Mouse (Mus musculus) hindlimb bud, embryonic 11.5 days (tissue): Measurements from ENCODE around the gene Tbx1.

Experiments used
- DNase-seq: peaks from one replicate; pipeline ENCODE4 v3.0.0-alpha.2; 2012; ENCODE audit warnings: low read depth, low spot score; ENCODE audit errors: extremely low spot score

The Tbx1 gene

GRCm38 (mm10) chr16:18588738-18589055, 1.8 kb downstream of the Tbx1 start:
- DNase-seq = no peak

- DNase-seq = no peak
Observed at GRCm38 (mm10) chr16:18587847-18588737, 2.4 kb downstream of the Tbx1 start.

- DNase-seq = no peak
Observed at GRCm38 (mm10) chr16:18586906-18587546, 3.4 kb downstream of the Tbx1 start.

- DNase-seq = no peak
Observed at GRCm38 (mm10) chr16:18586076-18586905, 4.2 kb downstream of the Tbx1 start.

- DNase-seq = no peak
Observed at GRCm38 (mm10) chr16:18585676-18586075, 4.8 kb downstream of the Tbx1 start.

DNA sequence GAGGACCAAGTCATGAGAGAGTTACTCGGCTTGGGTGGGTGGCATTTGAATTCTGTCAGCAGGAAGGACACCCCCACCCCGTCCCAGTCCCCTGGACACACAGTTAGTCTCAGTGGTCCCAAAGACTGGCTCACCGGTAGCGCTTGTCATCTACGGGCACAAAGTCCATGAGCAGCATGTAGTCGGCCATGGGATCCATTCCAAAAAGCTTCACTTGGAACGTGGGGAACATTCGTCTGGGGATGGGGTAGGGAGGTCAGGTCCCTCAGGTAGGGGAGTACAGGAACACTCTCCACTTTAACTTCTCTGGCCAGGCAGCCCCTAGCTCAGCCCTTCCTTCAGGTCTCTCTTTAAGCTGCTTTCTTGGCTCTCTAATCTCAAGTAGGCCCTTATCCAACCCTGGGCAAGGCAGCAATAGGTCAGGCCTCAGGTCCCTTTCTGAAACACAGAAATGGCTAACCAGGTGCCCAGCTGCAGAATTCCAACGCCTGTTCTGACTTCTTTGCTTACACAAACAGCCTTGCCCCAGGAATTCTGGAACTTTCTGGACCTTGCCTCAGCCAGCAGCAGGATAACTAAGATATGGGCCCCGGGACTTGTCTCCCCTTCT, 5.5 kb downstream of the Tbx1 start:
- no peak for DNase-seq

GRCm38 (mm10) chr16:18583673-18584357, 6.7 kb downstream of the Tbx1 start:
- DNase-seq = no peak

DNA sequence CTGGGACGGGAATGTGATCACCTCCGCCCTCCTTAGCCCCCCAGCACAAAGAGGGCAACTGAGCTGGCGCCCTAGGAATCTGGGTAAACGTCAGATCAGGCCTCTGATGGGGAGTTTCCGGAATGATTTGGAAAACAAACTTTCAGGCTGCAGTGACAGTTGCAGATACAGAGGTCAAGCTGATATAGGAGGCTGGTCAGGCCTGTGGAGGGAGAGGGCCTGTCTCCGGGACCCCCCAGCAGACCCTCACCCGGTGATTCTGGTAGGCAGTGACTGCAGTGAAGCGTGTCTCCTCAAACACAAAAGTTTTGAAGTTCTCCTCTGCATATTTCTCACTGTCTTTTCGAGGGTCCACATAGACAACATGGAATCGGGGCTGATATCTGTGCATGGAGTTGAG, 7.3 kb downstream of the Tbx1 start:
- no peak for DNase-seq

DNA sequence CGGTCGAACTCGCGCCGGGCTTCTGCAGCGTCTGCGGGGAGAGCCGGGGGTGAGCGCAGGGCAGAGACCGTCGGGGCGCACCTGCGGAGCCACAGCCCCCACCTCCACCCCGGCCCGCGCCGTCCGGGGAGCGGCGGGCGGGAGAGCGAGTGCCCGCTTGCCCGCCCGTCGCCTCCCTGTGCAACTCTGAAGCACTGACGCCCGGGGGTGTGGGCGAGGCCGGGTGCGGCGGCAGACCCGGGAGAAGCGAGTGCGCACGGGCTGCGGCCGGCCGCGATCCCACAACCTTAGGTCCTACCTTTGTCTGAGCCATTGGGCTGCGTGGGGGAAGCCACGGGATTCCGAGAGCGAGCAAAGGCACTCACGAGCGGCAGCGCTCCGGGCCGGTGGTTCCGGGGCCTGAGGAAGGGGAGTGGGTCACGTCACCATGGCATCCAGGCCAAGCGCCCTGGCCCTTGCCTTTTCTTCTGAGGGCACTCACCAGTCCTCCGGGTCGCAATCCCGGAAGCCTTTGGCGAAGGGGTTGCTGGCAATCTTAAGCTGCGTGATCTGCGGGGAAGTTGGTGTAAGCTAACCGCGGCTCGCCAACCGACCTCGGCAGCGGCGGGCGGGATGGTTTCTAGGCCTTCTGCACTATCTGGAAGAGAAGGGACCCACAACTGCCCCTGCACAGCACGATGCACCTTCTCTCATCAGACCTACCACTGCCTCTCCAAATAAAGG, 7.9 kb downstream of the Tbx1 start:
- DNase-seq = no peak

GRCm38 (mm10) chr16:18581623-18582205, 8.8 kb downstream of the Tbx1 start:
- DNase-seq = no peak

DNA sequence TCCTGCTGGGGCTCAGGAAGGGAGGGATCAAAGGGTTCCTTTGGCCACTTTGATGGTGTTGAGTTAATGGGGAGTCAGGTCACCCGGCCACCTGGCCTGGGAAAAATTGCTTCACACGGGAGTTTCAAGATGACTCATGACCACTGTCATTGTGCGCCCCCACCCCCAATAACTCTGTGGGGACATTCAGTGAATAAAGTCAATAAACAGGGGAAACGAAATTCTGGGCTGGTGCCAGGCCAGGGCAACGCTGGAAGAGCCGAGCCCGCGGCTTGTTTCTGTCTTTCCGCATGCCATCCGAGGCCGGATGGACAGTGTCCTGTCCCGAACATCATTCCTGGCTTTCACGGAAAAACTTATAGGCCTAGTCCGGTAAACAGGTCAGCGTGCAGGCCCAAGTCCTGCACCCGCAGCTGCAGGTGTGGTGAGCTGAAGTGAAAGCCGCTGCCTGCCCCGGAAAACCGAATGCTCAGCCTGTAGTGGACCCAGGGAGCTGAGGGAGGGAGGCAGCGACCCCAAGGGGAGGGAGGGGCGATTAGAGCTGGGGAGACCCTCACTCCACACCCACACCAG, 9.3 kb downstream of the Tbx1 start:
- no peak for DNase-seq

GRCm38 (mm10) chr16:18580389-18580788, 10.1 kb downstream of the Tbx1 start:
- no peak for DNase-seq

DNA sequence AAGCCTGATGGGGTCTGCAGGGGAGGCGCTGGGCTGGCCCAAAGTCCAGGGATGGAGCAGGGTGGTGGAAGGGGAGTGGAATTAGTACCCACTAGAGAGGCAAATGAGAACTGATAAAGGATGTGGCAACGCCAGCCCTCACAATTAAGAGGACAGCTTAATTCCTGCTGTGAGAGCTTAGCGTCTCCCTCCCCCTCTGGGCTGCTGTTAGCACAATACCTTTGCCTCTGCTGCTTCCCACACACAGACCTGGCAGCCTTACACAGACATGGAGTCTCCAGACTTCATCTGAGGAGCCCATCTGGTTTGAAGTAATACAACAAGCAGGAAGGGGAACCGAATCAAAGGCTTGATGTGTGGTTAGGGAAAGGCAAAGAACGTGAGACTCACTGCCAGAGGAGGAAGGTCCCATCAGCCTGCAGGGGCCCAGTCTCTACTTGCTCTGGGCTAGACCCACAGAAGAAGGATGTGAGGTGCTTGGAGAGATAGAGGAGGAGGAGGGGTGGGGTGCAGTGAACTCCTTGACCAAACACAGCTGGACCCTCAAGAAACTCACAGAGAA, 12.8 kb downstream of the Tbx1 start:
- no peak for DNase-seq

DNA sequence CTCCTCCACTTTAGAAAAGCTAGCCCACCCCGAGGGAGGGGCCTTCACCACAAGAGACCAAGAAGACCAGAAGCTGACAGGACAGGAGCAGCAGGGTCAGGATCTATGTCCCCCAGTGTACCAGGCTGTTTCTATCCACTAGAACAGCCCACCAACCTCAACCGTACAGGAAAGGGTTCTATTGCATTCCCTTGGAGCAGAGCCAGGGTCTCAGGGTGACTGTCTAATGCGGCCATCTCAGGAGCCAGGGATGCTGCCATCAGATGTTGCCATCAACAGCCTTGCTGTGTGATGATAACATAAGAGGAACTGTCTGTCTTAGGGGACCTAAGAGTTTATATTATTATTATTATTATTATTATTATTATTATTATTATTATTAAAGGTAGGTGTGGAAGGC, 13.4 kb downstream of the Tbx1 start:
- DNase-seq = no peak

DNA sequence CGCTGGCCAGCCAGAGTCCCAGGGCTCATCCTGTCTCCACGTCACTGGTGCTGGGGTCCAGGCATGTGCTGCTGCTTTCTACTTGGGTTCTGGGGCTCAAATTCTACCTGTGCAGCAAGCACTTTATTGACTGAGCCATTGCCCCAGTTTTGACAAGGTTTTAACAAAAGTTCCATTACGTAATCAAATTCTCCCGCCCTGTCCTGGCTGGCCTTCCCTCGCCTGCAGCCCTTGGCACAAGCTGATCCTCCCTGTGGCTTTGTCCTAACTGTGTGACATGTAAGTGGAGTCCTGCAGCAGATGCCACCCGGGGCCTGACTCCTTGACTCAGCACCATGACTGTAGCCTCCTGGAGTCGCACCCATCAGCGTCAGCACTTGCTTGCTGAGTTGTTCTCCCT, 16.3 kb downstream of the Tbx1 start:
- DNase-seq = no peak

GRCm38 (mm10) chr16:18568599-18568998, 21.9 kb downstream of the Tbx1 start:
- DNase-seq = no peak

DNA sequence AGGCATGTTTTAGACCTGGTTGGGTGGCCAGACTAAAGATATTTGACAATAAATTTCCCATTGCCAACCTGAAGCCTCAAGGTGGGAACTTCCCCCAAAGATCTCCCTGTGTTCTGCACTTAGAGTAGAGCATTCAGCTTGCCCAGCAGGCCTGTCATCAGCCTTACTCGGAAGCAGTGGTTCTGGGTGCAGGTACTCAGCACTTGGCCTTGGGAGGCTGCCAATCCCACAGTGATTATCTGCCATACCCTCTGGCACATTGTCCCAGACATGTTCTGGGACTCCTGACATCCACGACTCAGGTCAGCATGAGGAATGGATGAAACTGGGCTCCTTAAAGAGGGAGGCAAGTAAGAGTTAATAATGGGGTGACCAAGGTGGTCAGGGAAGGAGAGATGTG, 26.0 kb downstream of the Tbx1 start:
- no peak for DNase-seq

GRCm38 (mm10) chr16:18556461-18556860, 34.0 kb downstream of the Tbx1 start:
- no peak for DNase-seq
